In the genomic region with DNA sequence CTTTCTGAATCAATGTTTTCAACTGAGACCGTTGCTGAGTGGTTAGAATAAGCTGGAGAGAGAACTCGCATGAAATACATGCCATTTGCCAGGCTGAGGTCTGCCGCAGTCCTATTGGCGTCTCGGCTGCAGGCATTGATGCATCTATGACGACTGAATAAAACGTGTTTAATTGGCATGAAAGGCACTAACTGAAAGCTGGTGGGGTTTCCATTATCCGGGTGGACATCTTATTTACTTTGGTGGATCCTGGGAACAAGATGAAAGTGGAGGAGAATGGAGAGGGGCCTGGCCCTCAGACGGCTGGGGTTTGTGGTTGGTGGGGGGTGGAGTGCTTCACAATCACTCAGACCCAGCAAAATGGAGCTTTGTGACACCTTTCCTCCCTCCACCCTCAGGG, we compare ENCODE assay signal across 18 mouse cellular contexts.
DNase-seq lines count a peak whose midpoint lies in the region; ATAC-seq lines count a peak whose summit lies in the region.
"Had no signal": no experiment of that assay in that cellular context is flagged by ENCODE, and none has a peak within 500 bp of the region (broad histone marks: within the 10 kb centered on the region; RNA-seq: fewer than 3 reads in every experiment).

No protein-coding gene starts in this region.

- no peak overlapping the region for H3K4me3 ChIP-seq in midbrain, embryonic 11.5 days (ENCODE audit: low read depth, low read length)
- H3K4me3 ChIP-seq in midbrain, embryonic 15.5 days: no peak overlapping the region
- no peak overlapping the region for H3K4me3 ChIP-seq in forebrain, embryonic 10.5 days
- no peak overlapping the region for H3K4me3 ChIP-seq in forebrain, embryonic 14.5 days (ENCODE audit: low read depth, low read length)
- no peak overlapping the region for H3K4me3 ChIP-seq in midbrain, embryonic 13.5 days (replicated peaks)
- H3K4me3 ChIP-seq: heart, embryonic 15.5 days; intestine, embryonic 15.5 days; megakaryocyte, embryonic 14.5 days had no signal

- H3K9ac ChIP-seq in midbrain, embryonic 11.5 days (ENCODE audit: low read length): no peak overlapping the region
- H3K9ac ChIP-seq in midbrain, embryonic 15.5 days: no peak overlapping the region
- H3K9ac ChIP-seq in forebrain, embryonic 14.5 days (ENCODE audit: low read length): no peak overlapping the region
- H3K9ac ChIP-seq in midbrain, embryonic 13.5 days (replicated peaks): no peak overlapping the region
- H3K9ac ChIP-seq: heart, embryonic 15.5 days; intestine, embryonic 15.5 days had no signal

- H3K4me2 ChIP-seq in midbrain, embryonic 11.5 days: no peak overlapping the region
- H3K4me2 ChIP-seq in midbrain, embryonic 15.5 days: no peak overlapping the region
- H3K4me2 ChIP-seq in forebrain, embryonic 14.5 days (ENCODE audit: low read length): peak overlapping the region; percentile 23; the same call in 1 of the 2 replicates
- H3K4me2 ChIP-seq in midbrain, embryonic 13.5 days (replicated peaks): no peak overlapping the region
- H3K4me2 ChIP-seq: heart, embryonic 15.5 days; intestine, embryonic 15.5 days; liver, embryonic 11.5 days had no signal

- peak; percentile 50; the same call in 1 of the 2 replicates for ATAC-seq in midbrain, embryonic 11.5 days (ENCODE audit: low FRiP score)
- no peak for ATAC-seq in midbrain, embryonic 15.5 days (replicated peaks)
- ATAC-seq in forebrain, embryonic 14.5 days: peak; percentile 58; the same call in 1 of the 2 replicates
- ATAC-seq in midbrain, embryonic 13.5 days: 0 out of 2 replicates have a peak, but pooled peaks have one; percentile 34
- ATAC-seq: intestine, embryonic 15.5 days had no signal

- H3K9me3 ChIP-seq in midbrain, embryonic 11.5 days (ENCODE audit: control insufficient read depth, low read length): no peaks in the 10 kb centered on the region
- no peaks in the 10 kb centered on the region for H3K9me3 ChIP-seq in midbrain, embryonic 15.5 days
- no peaks in the 10 kb centered on the region for H3K9me3 ChIP-seq in forebrain, embryonic 10.5 days
- H3K9me3 ChIP-seq in forebrain, embryonic 14.5 days (replicated peaks; ENCODE audit: control insufficient read depth, low read length): no peaks in the 10 kb centered on the region
- H3K9me3 ChIP-seq in midbrain, embryonic 13.5 days: no peaks in the 10 kb centered on the region
- H3K9me3 ChIP-seq: heart, embryonic 15.5 days; intestine, embryonic 15.5 days; megakaryocyte, embryonic 14.5 days had no signal

- 12% methylated on average over 9 of the region's 9 CpGs for WGBS in midbrain, embryonic 11.5 days
- 11% methylated on average over 9 of the region's 9 CpGs for WGBS in midbrain, embryonic 15.5 days
- 12% methylated on average over 9 of the region's 9 CpGs for WGBS in forebrain, embryonic 10.5 days
- WGBS in forebrain, embryonic 14.5 days: 2% methylated on average over 9 of the region's 9 CpGs
- whole genome bisulfite sequencing in midbrain, embryonic 13.5 days: 6% methylated on average over 9 of the region's 9 CpGs

- H3K36me3 ChIP-seq in midbrain, embryonic 11.5 days (ENCODE audit: control insufficient read depth, insufficient read depth, low read length): no peaks in the 10 kb centered on the region
- H3K36me3 ChIP-seq in midbrain, embryonic 15.5 days (replicated peaks): no peaks in the 10 kb centered on the region
- H3K36me3 ChIP-seq in forebrain, embryonic 10.5 days (replicated peaks): no peaks in the 10 kb centered on the region
- no peaks in the 10 kb centered on the region for H3K36me3 ChIP-seq in forebrain, embryonic 14.5 days (ENCODE audit: control insufficient read depth, insufficient read depth, low read length)
- H3K36me3 ChIP-seq in midbrain, embryonic 13.5 days: no peaks in the 10 kb centered on the region
- H3K36me3 ChIP-seq: heart, embryonic 15.5 days; intestine, embryonic 15.5 days had no signal

- peaks cover 8% of the 10 kb centered on the region for H3K27me3 ChIP-seq in midbrain, embryonic 11.5 days (ENCODE audit: control insufficient read depth, insufficient read depth, low read length)
- peaks cover 21% of the 10 kb centered on the region for H3K27me3 ChIP-seq in midbrain, embryonic 15.5 days (replicated peaks)
- H3K27me3 ChIP-seq in forebrain, embryonic 10.5 days (ENCODE audit: poor library complexity, severe bottlenecking): peaks cover 97% of the 10 kb centered on the region
- H3K27me3 ChIP-seq in forebrain, embryonic 14.5 days (replicated peaks; ENCODE audit: control insufficient read depth, insufficient read depth, low read length): 0 out of 2 replicates have a peak, but pooled peaks cover 5% of the 10 kb centered on the region
- peaks cover 47% of the 10 kb centered on the region for H3K27me3 ChIP-seq in midbrain, embryonic 13.5 days
- H3K27me3 ChIP-seq: intestine, embryonic 15.5 days; megakaryocyte, embryonic 14.5 days had no signal

- peaks cover 6% of the 10 kb centered on the region for H3K4me1 ChIP-seq in midbrain, embryonic 11.5 days (ENCODE audit: control insufficient read depth, insufficient read depth, low read length)
- H3K4me1 ChIP-seq in midbrain, embryonic 15.5 days: peaks cover 15% of the 10 kb centered on the region
- peaks cover 44% of the 10 kb centered on the region for H3K4me1 ChIP-seq in forebrain, embryonic 10.5 days
- peaks cover 13% of the 10 kb centered on the region for H3K4me1 ChIP-seq in forebrain, embryonic 14.5 days (ENCODE audit: control insufficient read depth, insufficient read depth, low read length)
- peaks cover 28% of the 10 kb centered on the region for H3K4me1 ChIP-seq in midbrain, embryonic 13.5 days (replicated peaks)
- H3K4me1 ChIP-seq: heart, embryonic 15.5 days; intestine, embryonic 15.5 days; megakaryocyte, embryonic 14.5 days had no signal

- no peak overlapping the region for H3K27ac ChIP-seq in midbrain, embryonic 11.5 days (ENCODE audit: low read depth, low read length)
- no peak overlapping the region for H3K27ac ChIP-seq in midbrain, embryonic 15.5 days
- no peak overlapping the region for H3K27ac ChIP-seq in forebrain, embryonic 10.5 days
- no peak overlapping the region for H3K27ac ChIP-seq in forebrain, embryonic 14.5 days (ENCODE audit: low read depth, low read length)
- H3K27ac ChIP-seq in midbrain, embryonic 13.5 days: no peak overlapping the region
- H3K27ac ChIP-seq: heart, embryonic 15.5 days; intestine, embryonic 15.5 days had no signal

- DNase-seq in midbrain, embryonic 11.5 days (ENCODE audit: low spot score, missing footprints): peak; percentile 87
- peak; percentile 42 for DNase-seq in forebrain, embryonic 10.5 days (ENCODE audit: extremely low spot score, low spot score)
- DNase-seq in forebrain, embryonic 14.5 days (ENCODE audit: low spot score): peak; percentile 76
- no peak for DNase-seq in right cerebral cortex, postnatal 14 days
- no peak for DNase-seq in cerebellum, postnatal 25 days
- DNase-seq in kidney, postnatal 14 days: no peak
- DNase-seq: adrenal gland, adult 2 months; cerebellum, adult 9-10 months; heart, postnatal 4 days; lung, adult 2 months; spleen, adult 18-20 months; thymus, adult 2 months had no signal

Comparison
In these comparisons a context has a peak if more than half of its experiments do, and no peak if none do; other contexts are left out.
1. DNase-seq: peak in midbrain, embryonic 11.5 days (single experiment), forebrain, embryonic 10.5 days (single experiment) and forebrain, embryonic 14.5 days (single experiment); none in right cerebral cortex, postnatal 14 days (single experiment), cerebellum, postnatal 25 days (0 of 2) and kidney, postnatal 14 days (single experiment).